Comparison of ENCODE assay signal across 38 mouse cellular contexts in the genomic region with DNA sequence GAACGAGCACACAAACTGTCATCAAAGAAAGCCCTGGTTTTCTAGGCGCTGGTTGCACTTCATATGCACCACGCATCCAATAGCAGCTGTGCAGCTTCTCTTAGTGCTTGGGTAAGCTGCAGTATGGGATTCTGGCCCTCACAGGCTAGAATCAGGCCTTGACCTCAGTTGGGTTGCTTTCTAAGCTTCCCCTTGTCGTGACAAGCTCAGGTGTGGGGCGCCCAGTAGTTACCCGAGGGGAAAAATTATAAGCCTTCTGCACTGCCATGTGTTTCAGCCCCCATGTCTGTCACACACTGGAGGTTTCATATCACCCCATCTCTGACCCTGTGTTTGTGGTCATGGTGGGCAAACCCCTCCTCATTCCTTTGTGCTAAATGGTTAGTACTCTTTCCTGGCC. TPM values are rescaled to one million over a fixed set of nuclear protein-coding genes. Genes with fewer than 3 reads are reported as not detected.
"Had no signal": no experiment of that assay in that cellular context is flagged by ENCODE, and none has a peak within 500 bp of the region (broad histone marks: within the 10 kb centered on the region; RNA-seq: fewer than 3 reads in every experiment).

No protein-coding gene starts in this region.

- H3K27me3 ChIP-seq: heart, embryonic 15.5 days; hindbrain, embryonic 12.5 days; hindbrain, embryonic 13.5 days; hindbrain, embryonic 15.5 days; intestine, embryonic 15.5 days; kidney, embryonic 15.5 days had no signal

- H3K27ac ChIP-seq: heart, embryonic 10.5 days; heart, embryonic 13.5 days; heart, embryonic 15.5 days; hindbrain, embryonic 10.5 days; hindbrain, embryonic 12.5 days; hindbrain, embryonic 13.5 days; hindbrain, embryonic 14.5 days; hindbrain, embryonic 15.5 days; hindbrain, postnatal 0 days; intestine, embryonic 15.5 days; kidney, embryonic 15.5 days; kidney, postnatal 0 days; layer of hippocampus, adult 2 months had no signal

- H3K4me1 ChIP-seq: heart, embryonic 10.5 days; heart, embryonic 12.5 days; intestine, embryonic 15.5 days had no signal

- H3K4me3 ChIP-seq: heart, embryonic 10.5 days; heart, embryonic 12.5 days; heart, embryonic 13.5 days; heart, embryonic 15.5 days; hindbrain, embryonic 10.5 days; hindbrain, embryonic 12.5 days; hindbrain, embryonic 13.5 days; hindbrain, embryonic 15.5 days; intestine, embryonic 15.5 days; kidney, embryonic 15.5 days; layer of hippocampus, adult 2 months had no signal

- H3K9ac ChIP-seq: heart, embryonic 12.5 days; heart, embryonic 13.5 days; heart, embryonic 15.5 days; hindbrain, embryonic 12.5 days; hindbrain, embryonic 13.5 days; hindbrain, embryonic 14.5 days; hindbrain, embryonic 15.5 days; intestine, embryonic 15.5 days; kidney, embryonic 15.5 days had no signal

- DNase-seq: heart, postnatal 10 days; heart, postnatal 14 days; heart, postnatal 36 days; heart, postnatal 4 days; kidney, adult 11 months; kidney, adult 18-20 months; kidney, adult 2 months; kidney, adult 8-10 months; kidney, adult 9 months; kidney, postnatal 10 days; kidney, postnatal 14 days; kidney, postnatal 25 days; kidney, postnatal 36 days; kidney, postnatal 4 days; layer of hippocampus, adult 9-11 months; layer of hippocampus, postnatal 36 days had no signal

- ATAC-seq: inflammation-experienced regulatory T-cells, adult 6 months; intestine, embryonic 15.5 days; intestine, embryonic 16.5 days; intestine, postnatal 0 days had no signal

- H3K9me3 ChIP-seq: heart, embryonic 10.5 days; heart, embryonic 12.5 days; heart, embryonic 13.5 days; heart, embryonic 15.5 days; hindbrain, embryonic 10.5 days; hindbrain, embryonic 12.5 days; hindbrain, embryonic 13.5 days; hindbrain, embryonic 15.5 days; intestine, embryonic 15.5 days; kidney, embryonic 15.5 days had no signal

- H3K36me3 ChIP-seq: heart, embryonic 10.5 days; heart, embryonic 12.5 days; heart, embryonic 13.5 days; heart, embryonic 15.5 days; hindbrain, embryonic 10.5 days; hindbrain, embryonic 12.5 days; hindbrain, embryonic 13.5 days; hindbrain, embryonic 15.5 days; intestine, embryonic 15.5 days; kidney, embryonic 15.5 days had no signal

- H3K4me2 ChIP-seq: heart, embryonic 11.5 days; heart, embryonic 12.5 days; heart, embryonic 13.5 days; heart, embryonic 15.5 days; hindbrain, embryonic 12.5 days; hindbrain, embryonic 13.5 days; hindbrain, embryonic 14.5 days; hindbrain, embryonic 15.5 days; intestine, embryonic 15.5 days; kidney, embryonic 15.5 days had no signal

RNA-seq across cellular contexts. Expression of a gene that starts 42.0 kb away (rescaled TPM):
- total RNA-seq: hematopoietic stem cell, adult 5-6 weeks had no signal
- polyA plus RNA-seq: heart, embryonic 12.5 days; inflammation-experienced regulatory T-cells, adult 6 months; intestine, embryonic 14.5 days; intestine, embryonic 15.5 days; intestine, embryonic 16.5 days; intestine, postnatal 0 days; kidney, embryonic 14.5 days; kidney, embryonic 15.5 days; kidney, postnatal 0 days; large intestine, adult 2 months had no signal
